Mouse (Mus musculus): ENCODE data around the gene Rgs9. TPM values are rescaled to one million over a fixed set of nuclear protein-coding genes. Genes with fewer than 3 reads are reported as not detected.
A peak's percentile ranks its signal among the peaks of the same experiment; 100 is the strongest.

Gene Rgs9
- polyA plus RNA-seq, 1 experiment from 2014 or later = 9.7 TPM

- Histone ChIP-seq H3K4me3 (replicated peaks; ENCODE audit: low read depth, low read length) (no peak overlapping the region), H3K9me3 (ENCODE audit: control insufficient read depth, low read length) (no peaks in the 10 kb centered on the region), H3K4me1 (ENCODE audit: control insufficient read depth, insufficient read depth, low read length) (peaks cover 14% of the 10 kb centered on the region), H3K27ac (replicated peaks; ENCODE audit: low read depth, low read length) (peak overlapping the region; percentile 83), H3K36me3 (ENCODE audit: control insufficient read depth, insufficient read depth, low read length) (no peaks in the 10 kb centered on the region), H3K27me3 (ENCODE audit: control insufficient read depth, insufficient read depth, low read length) (no peaks in the 10 kb centered on the region), H3K4me2 (ENCODE audit: low read length) (peak overlapping the region; percentile 32), H3K9ac (replicated peaks; ENCODE audit: low read length) (no peak overlapping the region)
- DNase-seq (peak; percentile 79), ATAC-seq (ENCODE audit: low FRiP score, low TSS enrichment) (peak; percentile 78)
- 18% methylated on average over 12 of the region's 12 CpGs for WGBS
Observed at GRCm38 (mm10) chr11:109217827-109218536, 79.9 kb downstream of the Rgs9 start.

- no peak overlapping the region for H3K27ac ChIP-seq (replicated peaks; ENCODE audit: low read depth, low read length)
- H3K9ac ChIP-seq (replicated peaks; ENCODE audit: low read length) = no peak overlapping the region
- 12% methylated on average over 11 of the region's 11 CpGs for WGBS
- no peak overlapping the region; the same call in 1 of the 2 replicates for H3K4me2 ChIP-seq (ENCODE audit: low read length)
- no peaks in the 10 kb centered on the region for H3K36me3 ChIP-seq (ENCODE audit: control insufficient read depth, insufficient read depth, low read length)
- DNase-seq (peak; percentile 56), ATAC-seq (ENCODE audit: low FRiP score, low TSS enrichment) (no peak)
- no peaks in the 10 kb centered on the region for H3K27me3 ChIP-seq (ENCODE audit: control insufficient read depth, insufficient read depth, low read length)
- no peak overlapping the region for H3K4me3 ChIP-seq (replicated peaks; ENCODE audit: low read depth, low read length)
- H3K9me3 ChIP-seq (ENCODE audit: control insufficient read depth, low read length) = no peaks in the 10 kb centered on the region
- peaks cover 11% of the 10 kb centered on the region for H3K4me1 ChIP-seq (ENCODE audit: control insufficient read depth, insufficient read depth, low read length)
Observed at GRCm38 (mm10) chr11:109210772-109211171, 87.2 kb downstream of the Rgs9 start.

GRCm38 (mm10) chr11:109210341-109210740 lies 87.6 kb downstream of the Rgs9 start:
- Histone ChIP-seq H3K4me3 (replicated peaks; ENCODE audit: low read depth, low read length) (no peak overlapping the region), H3K9ac (replicated peaks; ENCODE audit: low read length) (no peak overlapping the region), H3K36me3 (ENCODE audit: control insufficient read depth, insufficient read depth, low read length) (no peaks in the 10 kb centered on the region), H3K27ac (replicated peaks; ENCODE audit: low read depth, low read length) (no peak overlapping the region), H3K9me3 (ENCODE audit: control insufficient read depth, low read length) (no peaks in the 10 kb centered on the region), H3K4me1 (ENCODE audit: control insufficient read depth, insufficient read depth, low read length) (peaks cover 15% of the 10 kb centered on the region), H3K27me3 (ENCODE audit: control insufficient read depth, insufficient read depth, low read length) (no peaks in the 10 kb centered on the region), H3K4me2 (ENCODE audit: low read length) (no peak overlapping the region)
- DNase-seq (peak; percentile 71), ATAC-seq (ENCODE audit: low FRiP score, low TSS enrichment) (no peak)
- WGBS = 14% methylated on average over 7 of the region's 7 CpGs

GRCm38 (mm10) chr11:109206732-109207131 lies 91.2 kb downstream of the Rgs9 start:
- 11% methylated on average over 13 of the region's 13 CpGs for WGBS
- Histone ChIP-seq H3K27me3 (ENCODE audit: control insufficient read depth, insufficient read depth, low read length) (no peaks in the 10 kb centered on the region; the same call in 1 of the 2 replicates), H3K4me3 (replicated peaks; ENCODE audit: low read depth, low read length) (no peak overlapping the region), H3K9me3 (ENCODE audit: control insufficient read depth, low read length) (no peaks in the 10 kb centered on the region), H3K4me2 (ENCODE audit: low read length) (no peak overlapping the region), H3K27ac (replicated peaks; ENCODE audit: low read depth, low read length) (no peak overlapping the region), H3K4me1 (ENCODE audit: control insufficient read depth, insufficient read depth, low read length) (peaks cover 15% of the 10 kb centered on the region), H3K9ac (replicated peaks; ENCODE audit: low read length) (no peak overlapping the region), H3K36me3 (ENCODE audit: control insufficient read depth, insufficient read depth, low read length) (no peaks in the 10 kb centered on the region)
- DNase-seq (no peak), ATAC-seq (ENCODE audit: low FRiP score, low TSS enrichment) (no peak)

- Histone ChIP-seq H3K36me3 (ENCODE audit: control insufficient read depth, insufficient read depth, low read length) (no peaks in the 10 kb centered on the region), H3K9ac (replicated peaks; ENCODE audit: low read length) (no peak overlapping the region), H3K27ac (replicated peaks; ENCODE audit: low read depth, low read length) (no peak overlapping the region), H3K27me3 (ENCODE audit: control insufficient read depth, insufficient read depth, low read length) (no peaks in the 10 kb centered on the region; the same call in 1 of the 2 replicates), H3K4me1 (ENCODE audit: control insufficient read depth, insufficient read depth, low read length) (peaks cover 15% of the 10 kb centered on the region), H3K9me3 (ENCODE audit: control insufficient read depth, low read length) (no peaks in the 10 kb centered on the region), H3K4me3 (replicated peaks; ENCODE audit: low read depth, low read length) (no peak overlapping the region), H3K4me2 (ENCODE audit: low read length) (no peak overlapping the region)
- ATAC-seq (ENCODE audit: low FRiP score, low TSS enrichment) (no peak), DNase-seq (peak; percentile 37)
- WGBS = 89% methylated on average over 1 of the region's 1 CpGs
Observed at GRCm38 (mm10) chr11:109206028-109206427, 91.9 kb downstream of the Rgs9 start.

- H3K4me1 ChIP-seq (ENCODE audit: control insufficient read depth, insufficient read depth, low read length) = peaks cover 11% of the 10 kb centered on the region; the same call in 1 of the 2 replicates
- 12% methylated on average over 8 of the region's 8 CpGs for WGBS
- H3K36me3 ChIP-seq (ENCODE audit: control insufficient read depth, insufficient read depth, low read length) = no peaks in the 10 kb centered on the region
- H3K27ac ChIP-seq (replicated peaks; ENCODE audit: low read depth, low read length) = peak overlapping the region; percentile 33; the same call in 1 of the 2 replicates
- H3K9me3 ChIP-seq (ENCODE audit: control insufficient read depth, low read length) = no peaks in the 10 kb centered on the region
- DNase-seq = peak; percentile 81
- no peak overlapping the region for H3K9ac ChIP-seq (replicated peaks; ENCODE audit: low read length)
- H3K4me3 ChIP-seq (replicated peaks; ENCODE audit: low read depth, low read length) = no peak overlapping the region
- H3K4me2 ChIP-seq (ENCODE audit: low read length) = no peak overlapping the region
- peak; percentile 74; the same call in 1 of the 2 replicates for ATAC-seq (ENCODE audit: low FRiP score, low TSS enrichment)
- H3K27me3 ChIP-seq (ENCODE audit: control insufficient read depth, insufficient read depth, low read length) = no peaks in the 10 kb centered on the region; the same call in 1 of the 2 replicates
Observed at GRCm38 (mm10) chr11:109199612-109200293, 98.2 kb downstream of the Rgs9 start.

GRCm38 (mm10) chr11:109192673-109193557 lies 105.0 kb downstream of the Rgs9 start:
- peak; percentile 87 for DNase-seq
- WGBS = 36% methylated on average over 15 of the region's 15 CpGs
- no peak overlapping the region for H3K4me3 ChIP-seq (replicated peaks; ENCODE audit: low read depth, low read length)
- no peak overlapping the region for H3K27ac ChIP-seq (replicated peaks; ENCODE audit: low read depth, low read length)
- no peaks in the 10 kb centered on the region for H3K4me1 ChIP-seq (ENCODE audit: control insufficient read depth, insufficient read depth, low read length)
- H3K9ac ChIP-seq (replicated peaks; ENCODE audit: low read length) = no peak overlapping the region
- H3K27me3 ChIP-seq (ENCODE audit: control insufficient read depth, insufficient read depth, low read length) = no peaks in the 10 kb centered on the region
- peak; percentile 55; the same call in 1 of the 2 replicates for ATAC-seq (ENCODE audit: low FRiP score, low TSS enrichment)
- H3K4me2 ChIP-seq (ENCODE audit: low read length) = no peak overlapping the region
- H3K9me3 ChIP-seq (ENCODE audit: control insufficient read depth, low read length) = no peaks in the 10 kb centered on the region
- no peaks in the 10 kb centered on the region for H3K36me3 ChIP-seq (ENCODE audit: control insufficient read depth, insufficient read depth, low read length)

GRCm38 (mm10) chr11:109188235-109188634 lies 109.7 kb downstream of the Rgs9 start:
- Histone ChIP-seq H3K4me3 (replicated peaks; ENCODE audit: low read depth, low read length) (no peak overlapping the region), H3K27me3 (ENCODE audit: control insufficient read depth, insufficient read depth, low read length) (no peaks in the 10 kb centered on the region), H3K4me1 (ENCODE audit: control insufficient read depth, insufficient read depth, low read length) (no peaks in the 10 kb centered on the region), H3K9me3 (ENCODE audit: control insufficient read depth, low read length) (no peaks in the 10 kb centered on the region), H3K36me3 (ENCODE audit: control insufficient read depth, insufficient read depth, low read length) (no peaks in the 10 kb centered on the region), H3K4me2 (ENCODE audit: low read length) (no peak overlapping the region), H3K27ac (replicated peaks; ENCODE audit: low read depth, low read length) (no peak overlapping the region), H3K9ac (replicated peaks; ENCODE audit: low read length) (no peak overlapping the region)
- WGBS = 94% methylated on average over 5 of the region's 5 CpGs
- no peak for ATAC-seq (ENCODE audit: low FRiP score, low TSS enrichment)
- DNase-seq = no peak

All from midbrain, embryonic 14.5 days (tissue).